ENCODE assay signal across 21 mouse cellular contexts in genomic region chr2:69941391-69942030, GRCm38 (mm10). TPM values are rescaled to one million over a fixed set of nuclear protein-coding genes. Genes with fewer than 3 reads are reported as not detected.
DNase-seq lines count a peak whose midpoint lies in the region; ATAC-seq lines count a peak whose summit lies in the region.
"Had no signal": no experiment of that assay in that cellular context is flagged by ENCODE, and none has a peak within 500 bp of the region (broad histone marks: within the 10 kb centered on the region; RNA-seq: fewer than 3 reads in every experiment).

No protein-coding gene starts in this region.

- ATAC-seq in neural tube, embryonic 15.5 days (ENCODE audit: low FRiP score), result no peak
- ATAC-seq: CD4-positive, CD25-positive, alpha-beta regulatory T cell, adult 4 months; forebrain, embryonic 15.5 days; hindbrain, embryonic 16.5 days; intestine, embryonic 16.5 days; midbrain, embryonic 16.5 days had no signal

- H3K36me3 ChIP-seq in neural tube, embryonic 15.5 days, result peaks cover 16% of the 10 kb centered on the region
- peaks cover 46% of the 10 kb centered on the region for H3K36me3 ChIP-seq in embryonic facial prominence, embryonic 10.5 days (replicated peaks)

- H3K4me3 ChIP-seq in neural tube, embryonic 15.5 days (replicated peaks), result no peak overlapping the region
- no peak overlapping the region for H3K4me3 ChIP-seq in embryonic facial prominence, embryonic 10.5 days
- H3K4me3 ChIP-seq: erythroblast, embryonic 14.5 days; forebrain, embryonic 15.5 days; limb, embryonic 10.5 days had no signal

- 81% methylated on average over 4 of the region's 4 CpGs for WGBS in neural tube, embryonic 15.5 days
- WGBS in embryonic facial prominence, embryonic 10.5 days, result 77% methylated on average over 4 of the region's 4 CpGs

- intact Hi-C loops in gastrocnemius, postnatal 14 days (cut with DNase I; ENCODE audit: low total_unique reads), result no loop called here

- H3K9me3 ChIP-seq in neural tube, embryonic 15.5 days (replicated peaks), result no peaks in the 10 kb centered on the region
- H3K9me3 ChIP-seq in embryonic facial prominence, embryonic 10.5 days, result no peaks in the 10 kb centered on the region
- H3K9me3 ChIP-seq: forebrain, embryonic 15.5 days; limb, embryonic 10.5 days had no signal

- no peak overlapping the region for H3K27ac ChIP-seq in neural tube, embryonic 15.5 days (replicated peaks)
- no peak overlapping the region for H3K27ac ChIP-seq in embryonic facial prominence, embryonic 10.5 days (replicated peaks)
- H3K27ac ChIP-seq: forebrain, embryonic 15.5 days; limb, embryonic 10.5 days had no signal

- H3K4me2 ChIP-seq in neural tube, embryonic 15.5 days, result no peak overlapping the region
- H3K4me2 ChIP-seq: forebrain, embryonic 15.5 days had no signal

- no peaks in the 10 kb centered on the region for H3K27me3 ChIP-seq in neural tube, embryonic 15.5 days (replicated peaks)
- no peaks in the 10 kb centered on the region for H3K27me3 ChIP-seq in embryonic facial prominence, embryonic 10.5 days (replicated peaks; ENCODE audit: low read depth, poor library complexity, severe bottlenecking)
- H3K27me3 ChIP-seq: forebrain, embryonic 15.5 days had no signal

- no peaks in the 10 kb centered on the region for H3K4me1 ChIP-seq in neural tube, embryonic 15.5 days
- peaks cover 3% of the 10 kb centered on the region; the same call in 1 of the 2 replicates for H3K4me1 ChIP-seq in embryonic facial prominence, embryonic 10.5 days
- H3K4me1 ChIP-seq: forebrain, embryonic 15.5 days; limb, embryonic 10.5 days had no signal

- peak; percentile 23 for DNase-seq in neural tube, embryonic 10.5 days (ENCODE audit: extremely low spot score, low spot score)
- DNase-seq in NIH3T3 (ENCODE audit: low read depth), result peak; percentile 82
- DNase-seq in embryonic facial prominence, embryonic 10.5 days (ENCODE audit: low spot score), result peak; percentile 28
- no peak for DNase-seq in gastrocnemius, postnatal 14 days
- DNase-seq in right cerebral cortex, postnatal 4 days, result no peak
- DNase-seq in heart, adult 9 months (ENCODE audit: low spot score in 2 of 2), result no peak
- DNase-seq: cerebellum, adult 9-10 months; heart, adult 18-20 months; kidney, postnatal 10 days; lung, adult 18-20 months; lung, postnatal 14 days; right cerebral cortex, adult 18-20 months; thymus, postnatal 36 days had no signal

- no peak overlapping the region for H3K9ac ChIP-seq in neural tube, embryonic 15.5 days (replicated peaks)
- H3K9ac ChIP-seq: forebrain, embryonic 15.5 days had no signal

RNA-seq across cellular contexts. Expression of gene Ubr3, which starts 44.5 kb away (rescaled TPM):
- polyA plus RNA-seq in neural tube, embryonic 15.5 days (2015; fragmentation: Nextera tagmentation; extraction: Ambion mirVana), result 15.2 and 17.7 TPM in 2 replicates
- 13.9 and 14.6 TPM in 2 replicates for polyA plus RNA-seq in embryonic facial prominence, embryonic 10.5 days (2016; fragmentation: Nextera tagmentation; extraction: Ambion mirVana)
- total RNA-seq in gastrocnemius, postnatal 14 days (2021), result 100 to 1,000 TPM; 108 to 118 TPM

RNA-seq across cellular contexts. Expression of gene Mettl5, which starts 56.1 kb away (rescaled TPM):
- polyA plus RNA-seq in neural tube, embryonic 15.5 days (2015; fragmentation: Nextera tagmentation; extraction: Ambion mirVana), result 30.3 and 34.6 TPM in 2 replicates
- polyA plus RNA-seq in embryonic facial prominence, embryonic 10.5 days (2016; fragmentation: Nextera tagmentation; extraction: Ambion mirVana), result 38.0 and 41.9 TPM in 2 replicates
- 10 to 100 TPM; 18.0 to 19.2 TPM for total RNA-seq in gastrocnemius, postnatal 14 days (2021)

Comparison
In these comparisons a context has a peak if more than half of its experiments do, and no peak if none do; other contexts are left out.
1. DNase-seq: peak in neural tube, embryonic 10.5 days (single experiment), NIH3T3 (single experiment) and embryonic facial prominence, embryonic 10.5 days (single experiment); none in gastrocnemius, postnatal 14 days (single experiment), right cerebral cortex, postnatal 4 days (single experiment) and heart, adult 9 months (0 of 2).